Mouse (Mus musculus) thymus, adult 2 months (tissue): ENCODE measurements at regions not wholly inside any gene's neighbourhood (a gene's known extent, or its start where the extent isn't known, plus 50 kb on each side); places are given as distances from the start of the nearest gene placed in this dataset.
"Not testable (repeated sequence)": the region's sequence is repeated elsewhere in the genome, so short reads cannot be mapped to it uniquely, and the experiment has no call there.

Experiments used
- CTCF ChIP-seq: fragments of 200-500 bp; IDR thresholded peaks from 2 replicates; pipeline ENCODE4 v1.5.1; 2012; ENCODE audit warnings: mild to moderate bottlenecking, control low read depth, low read length, moderate library complexity, borderline replicate concordance; ENCODE audit not compliant: control insufficient read depth, poor library complexity, insufficient read depth; ENCODE audit errors: extremely low read depth
- POLR2A ChIP-seq: fragments of 200-500 bp; IDR thresholded peaks from 2 replicates; pipeline ENCODE4 v1.6.1; 2012; ENCODE audit warnings: mild to moderate bottlenecking, low read length, control low read depth, moderate library complexity; ENCODE audit not compliant: control insufficient read depth, poor library complexity, insufficient read depth; ENCODE audit errors: extremely low read depth

- TF ChIP-seq CTCF, POLR2A: not testable (repeated sequence)
Observed at GRCm38 (mm10) chr10:51397016-51397415, 83.4 kb upstream of the Gm49339 start.
